In the genomic region with DNA sequence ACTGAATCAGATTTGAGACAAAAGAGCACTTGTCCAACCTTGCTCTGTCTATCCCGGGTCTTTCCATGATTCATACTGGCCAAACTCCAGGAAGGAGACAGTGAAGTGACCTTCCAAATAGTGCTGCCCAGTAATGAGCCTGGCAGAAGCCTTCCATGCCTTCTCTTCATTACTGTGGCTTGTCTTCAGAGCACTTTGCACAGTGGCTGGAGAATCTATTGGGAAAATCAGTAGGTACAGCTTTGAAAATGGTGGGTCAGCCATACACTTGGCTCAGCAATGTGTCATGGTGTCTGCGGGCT, we compare ENCODE assay signal across 29 mouse cellular contexts. TPM values are rescaled to one million over a fixed set of nuclear protein-coding genes. Genes with fewer than 3 reads are reported as not detected.
DNase-seq lines count a peak whose midpoint lies in the region; ATAC-seq and TF ChIP-seq lines count a peak whose summit lies in the region.
"Had no signal": no experiment of that assay in that cellular context is flagged by ENCODE, and none has a peak within 500 bp of the region (broad histone marks: within the 10 kb centered on the region; RNA-seq: fewer than 3 reads in every experiment).

No protein-coding gene starts in this region.

- peak overlapping the region in 1 of 3 experiments; percentile 11 for H3K4me3 ChIP-seq in CH12.LX (replicated peaks in 1 of 3; ENCODE audit: low read depth in 2 of 3, low read length in 2 of 3, poor library complexity in 1 of 3)
- no peak overlapping the region for H3K4me3 ChIP-seq in bone marrow macrophage, adult 2 months (ENCODE audit: insufficient read depth, low read length)
- H3K4me3 ChIP-seq: embryonic facial prominence, embryonic 13.5 days; forebrain, embryonic 10.5 days; hindbrain, embryonic 10.5 days; hindbrain, embryonic 15.5 days; left cerebral cortex, adult 2 months; limb, embryonic 13.5 days; liver, embryonic 12.5 days; midbrain, embryonic 10.5 days; midbrain, embryonic 15.5 days had no signal

- no peak for TF ChIP-seq EP300 in CH12.LX (IDR thresholded peaks at IDR 0.05; ENCODE audit: low read length)

- no peaks in the 10 kb centered on the region for H3K9me3 ChIP-seq in CH12.LX (replicated peaks; ENCODE audit: low read length)
- H3K9me3 ChIP-seq: embryonic facial prominence, embryonic 13.5 days; forebrain, embryonic 10.5 days; hindbrain, embryonic 10.5 days; hindbrain, embryonic 15.5 days; limb, embryonic 13.5 days; liver, embryonic 12.5 days; midbrain, embryonic 10.5 days; midbrain, embryonic 15.5 days had no signal

- peak overlapping the region; percentile 78 for H3K4me2 ChIP-seq in CH12.LX (ENCODE audit: insufficient read depth, low read depth, poor library complexity, severe bottlenecking)
- H3K4me2 ChIP-seq: embryonic facial prominence, embryonic 13.5 days; hindbrain, embryonic 15.5 days; limb, embryonic 13.5 days; liver, embryonic 12.5 days; midbrain, embryonic 15.5 days had no signal

- no peak for TF ChIP-seq RAD21 in CH12.LX (IDR thresholded peaks at IDR 0.05; ENCODE audit: low read depth, low read length)

- peak; percentile 18 for DNase-seq in 3134 (ENCODE audit: extremely low read depth, insufficient read length, low spot score)
- no peak for DNase-seq in CH12.LX (ENCODE audit: extremely low read depth)
- DNase-seq in adrenal gland, postnatal 10 days, result peak; percentile 64
- DNase-seq in MN1 (ENCODE audit: low spot score), result no peak
- no peak for DNase-seq in lung, adult 18-20 months
- no peak for DNase-seq in layer of hippocampus, adult 18-20 months (ENCODE audit: low spot score in 2 of 2)
- DNase-seq: cerebellum, adult 11 months; cerebellum, adult 9-10 months; heart, postnatal 14 days; kidney, adult 11 months; kidney, postnatal 14 days; lung, adult 2 months; lung, postnatal 10 days; right cerebral cortex, postnatal 25 days; thymus, postnatal 14 days had no signal

- peak overlapping the region; percentile 68 for H3K9ac ChIP-seq in CH12.LX (ENCODE audit: insufficient read depth, low read depth)
- H3K9ac ChIP-seq: embryonic facial prominence, embryonic 13.5 days; hindbrain, embryonic 15.5 days; limb, embryonic 13.5 days; liver, embryonic 12.5 days; midbrain, embryonic 15.5 days had no signal

- ATAC-seq in megakaryocyte-erythroid progenitor cell, adult 5-6 weeks (replicated peaks; ENCODE audit: low FRiP score, low TSS enrichment, poor library complexity, severe bottlenecking), result no peak
- ATAC-seq: forebrain, embryonic 16.5 days; inflammation-experienced regulatory T-cells, adult 6 months; liver, embryonic 12.5 days; midbrain, embryonic 15.5 days had no signal

- TF ChIP-seq POLR2A in CH12.LX (IDR thresholded peaks at IDR 0.05; ENCODE audit: low read depth, low read length), result no peak
- no peak for TF ChIP-seq POLR2A in bone marrow macrophage, adult 2 months (IDR thresholded peaks at IDR 0.05; ENCODE audit: borderline replicate concordance, low read depth, low read length)

- peaks cover 34 to 77% of the 10 kb centered on the region in 2 experiments for H3K4me1 ChIP-seq in CH12.LX (ENCODE audit: control insufficient read depth in 1 of 2, insufficient read depth in 2 of 2)
- peaks cover 17% of the 10 kb centered on the region for H3K4me1 ChIP-seq in bone marrow macrophage, adult 2 months (ENCODE audit: control insufficient read depth, insufficient read depth, low read length)
- H3K4me1 ChIP-seq: embryonic facial prominence, embryonic 13.5 days; forebrain, embryonic 10.5 days; hindbrain, embryonic 15.5 days; limb, embryonic 13.5 days; liver, embryonic 12.5 days; midbrain, embryonic 10.5 days; midbrain, embryonic 15.5 days had no signal

- no peak for TF ChIP-seq CTCF in CH12.LX (conservative IDR thresholded peaks at IDR 0.05 in 1 of 2, IDR thresholded peaks at IDR 0.05 in 1 of 2; ENCODE audit: low read depth in 2 of 2, low read length in 2 of 2)
- TF ChIP-seq CTCF in bone marrow macrophage, adult 2 months (IDR thresholded peaks at IDR 0.05; ENCODE audit: low read depth, low read length), result no peak

- peak overlapping the region; percentile 100 for H3K27ac ChIP-seq in CH12.LX (ENCODE audit: insufficient read depth, low read depth)
- H3K27ac ChIP-seq in bone marrow macrophage, adult 2 months (ENCODE audit: insufficient read depth, low read depth, low read length), result 0 out of 2 replicates have a peak overlapping the region, but pooled peaks have one; percentile 6
- H3K27ac ChIP-seq: embryonic facial prominence, embryonic 13.5 days; forebrain, embryonic 10.5 days; hindbrain, embryonic 10.5 days; hindbrain, embryonic 15.5 days; left cerebral cortex, adult 2 months; limb, embryonic 13.5 days; liver, embryonic 12.5 days; midbrain, embryonic 10.5 days; midbrain, embryonic 15.5 days had no signal

- H3K27me3 ChIP-seq in CH12.LX (replicated peaks), result no peaks in the 10 kb centered on the region
- H3K27me3 ChIP-seq: hindbrain, embryonic 15.5 days; limb, embryonic 13.5 days; midbrain, embryonic 15.5 days had no signal

- in situ Hi-C loops in CH12.LX (cut with MboI; ENCODE audit: low pct_ligation_motif_present, low pct_unique_long_range_greater_than_20kb, low sequenced_read_pairs), result no loop called here

- H3K79me2 ChIP-seq in CH12.LX (replicated peaks; ENCODE audit: control insufficient read depth, extremely low read depth, insufficient read depth, poor library complexity, severe bottlenecking), result peaks cover 23% of the 10 kb centered on the region

- peaks cover 29 to 50% of the 10 kb centered on the region in 2 experiments for H3K36me3 ChIP-seq in CH12.LX (replicated peaks in 1 of 2; ENCODE audit: control insufficient read depth in 1 of 2, insufficient read depth in 1 of 2, low read length in 1 of 2)
- H3K36me3 ChIP-seq: embryonic facial prominence, embryonic 13.5 days; forebrain, embryonic 10.5 days; G1E; hindbrain, embryonic 10.5 days; hindbrain, embryonic 15.5 days; limb, embryonic 13.5 days; liver, embryonic 12.5 days; midbrain, embryonic 10.5 days; midbrain, embryonic 15.5 days had no signal

- dilution Hi-C loops in CH12.LX (cut with MboI; ENCODE audit: extremely low pct_ligation_motif_present, extremely low pct_unique_long_range_greater_than_20kb, low sequenced_read_pairs), result no loop called here

TF ChIP-seq in CH12.LX, 34 proteins besides CTCF, POLR2A, EP300 and RAD21:
- TF ChIP-seq IRF4 (IDR thresholded peaks at IDR 0.05; ENCODE audit: low read depth, low read length), result no peak
- TF ChIP-seq USF1 (IDR thresholded peaks at IDR 0.05; ENCODE audit: low read depth, low read length), result no peak
- TF ChIP-seq TCF12 (IDR thresholded peaks at IDR 0.05; ENCODE audit: low read depth, low read length), result no peak
- TF ChIP-seq TBP (conservative IDR thresholded peaks at IDR 0.05; ENCODE audit: low read depth, low read length), result no peak
- no peak for TF ChIP-seq MYC (IDR thresholded peaks at IDR 0.05; ENCODE audit: low read depth, low read length)
- no peak for TF ChIP-seq MXI1 (IDR thresholded peaks at IDR 0.05; ENCODE audit: low read depth, low read length)
- no peak for TF ChIP-seq NELFE (IDR thresholded peaks at IDR 0.05; ENCODE audit: low read depth, low read length)
- TF ChIP-seq HCFC1 (IDR thresholded peaks at IDR 0.05; ENCODE audit: low read depth, low read length), result no peak
- no peak for TF ChIP-seq KAT2A (IDR thresholded peaks at IDR 0.05; ENCODE audit: insufficient replicate concordance, low read length)
- no peak for TF ChIP-seq ELF1 (IDR thresholded peaks at IDR 0.05; ENCODE audit: low read depth, low read length)
TF ChIP-seq in CH12.LX: peak in this region for 0.

RNA-seq across cellular contexts. Expression of gene Ctsh, which starts 6.6 kb away (rescaled TPM):
- total RNA-seq in CH12.LX (2012; rRNA removed) (133 and 168 TPM in 2 replicates), CH12.LX (2014; rRNA removed) (244 and 256 TPM in 2 replicates)
- polyA plus RNA-seq in CH12.LX (2012; ENCODE audit: insufficient read length, low read depth), result 267 and 316 TPM in 2 replicates
- total RNA-seq in adrenal gland, postnatal 10 days (2021), result 100 to 1,000 TPM in 1 of 2 experiments, 10 to 100 TPM in 1; 98.8 to 134 TPM
- 297 and 300 TPM in 2 replicates for polyA plus RNA-seq in bone marrow macrophage, adult 2 months (2012; ENCODE audit: insufficient read depth, insufficient read length, missing spikeins)
- total RNA-seq in layer of hippocampus, adult 18-20 months (2021), result 10 to 100 TPM; 13.5 to 15.9 TPM
- 0.79 and 3.5 TPM in 2 replicates for total RNA-seq in megakaryocyte-erythroid progenitor cell, adult 5-6 weeks (2014; fragmentation: Nextera tagmentation)
- total RNA-seq in megakaryocyte-erythroid progenitor cell, adult 5-6 weeks (2017), result 1.6 and 2.3 TPM in 2 replicates
- polyA plus RNA-seq: G1E had no signal

RNA-seq across cellular contexts. Expression of gene Morf4l1, which starts 54.0 kb away (rescaled TPM):
- total RNA-seq in CH12.LX (2012; rRNA removed), result 127 and 139 TPM in 2 replicates
- total RNA-seq in CH12.LX (2014; rRNA removed), result 219 and 225 TPM in 2 replicates
- polyA plus RNA-seq in CH12.LX (2012; ENCODE audit: insufficient read length, low read depth), result 233 and 294 TPM in 2 replicates
- total RNA-seq in adrenal gland, postnatal 10 days (2021), result 100 to 1,000 TPM; 279 to 288 TPM
- 486 and 540 TPM in 2 replicates for polyA plus RNA-seq in bone marrow macrophage, adult 2 months (2012; ENCODE audit: insufficient read depth, insufficient read length, missing spikeins)
- total RNA-seq in layer of hippocampus, adult 18-20 months (2021), result 100 to 1,000 TPM; 441 to 446 TPM
- total RNA-seq in megakaryocyte-erythroid progenitor cell, adult 5-6 weeks (2014; fragmentation: Nextera tagmentation), result 253 and 288 TPM in 2 replicates
- 217 and 277 TPM in 2 replicates for total RNA-seq in megakaryocyte-erythroid progenitor cell, adult 5-6 weeks (2017)

Comparison
In these comparisons a context has a peak if more than half of its experiments do, and no peak if none do; other contexts are left out.
1. DNase-seq: peak in 3134 (single experiment) and adrenal gland, postnatal 10 days (single experiment); none in CH12.LX (single experiment), MN1 (single experiment), lung, adult 18-20 months (0 of 2) and layer of hippocampus, adult 18-20 months (0 of 2).
2. RNA of gene Ctsh, which starts 6.6 kb away (total RNA-seq): 133 to 256 TPM in CH12.LX and 98.8 to 134 TPM in adrenal gland, postnatal 10 days; 13.5 to 15.9 TPM in layer of hippocampus, adult 18-20 months and 0.79 to 3.5 TPM in megakaryocyte-erythroid progenitor cell, adult 5-6 weeks; every median in the first group is over 4 times any median in the second.